Mouse (Mus musculus) embryonic facial prominence, embryonic 12.5 days (tissue): ENCODE measurements around the gene Nck2. TPM values are rescaled to one million over a fixed set of nuclear protein-coding genes. Genes with fewer than 3 reads are reported as not detected.

Experiments
- ATAC-seq: fragments of 200-750 bp; cut with Nextera tagmentation; 2 replicates; pipeline ENCODE4 v1.8.0; 2017; ENCODE audit not compliant: insufficient number of reproducible peaks, insufficient read depth, low FRiP score, low TSS enrichment
- H3K27ac ChIP-seq: fragments of 300-500 bp; sonication (generic); 2 replicates; pipeline ENCODE4 v1.5.1; 2016; ENCODE audit warnings: mild to moderate bottlenecking
- H3K27me3 ChIP-seq: fragments of 300-500 bp; sonication (generic); 2 replicates; pipeline ENCODE4 v1.6.1; 2016; ENCODE audit warnings: mild to moderate bottlenecking, moderate library complexity
- H3K36me3 ChIP-seq: fragments of 300-500 bp; sonication (generic); 2 replicates; pipeline ENCODE4 v1.6.1; 2016; ENCODE audit warnings: mild to moderate bottlenecking
- H3K4me1 ChIP-seq: fragments of 300-500 bp; sonication (generic); 2 replicates; pipeline ENCODE4 v1.6.1; 2016
- H3K4me2 ChIP-seq: fragments of 300-500 bp; sonication (generic); replicated peaks from 2 replicates; pipeline ENCODE4 v1.6.1; 2016; ENCODE audit warnings: mild to moderate bottlenecking, moderate library complexity
- H3K4me3 ChIP-seq: fragments of 300-500 bp; sonication (generic); 2 replicates; pipeline ENCODE4 v1.5.1; 2016; ENCODE audit warnings: mild to moderate bottlenecking
- H3K9ac ChIP-seq: fragments of 300-500 bp; sonication (generic); 2 replicates; pipeline ENCODE4 v1.6.1; 2016; ENCODE audit warnings: mild to moderate bottlenecking, moderate library complexity
- H3K9me3 ChIP-seq: fragments of 300-500 bp; sonication (generic); 2 replicates; pipeline ENCODE4 v1.6.1; 2016; ENCODE audit warnings: mild to moderate bottlenecking, moderate library complexity
- WGBS: fragments of 180-500 bp; shearing (Covaris S2); methylation state at CpG from one replicate; pipeline ENCODE4 v1.1.7; 2016; 5-methylcytosine and 5-hydroxymethylcytosine counted together
- polyA plus RNA-seq: library from polyadenylated mRNA; unstranded; fragments of >200 nt; fragmentation: Nextera tagmentation; extraction: Ambion mirVana; gene quantifications from 2 replicates; pipeline ENCODE4 v1.2.1, GENCODE M21; 2016

The Nck2 gene
- polyA plus RNA-seq, 1 experiment from 2014 or later, result 62.5 TPM

DNA sequence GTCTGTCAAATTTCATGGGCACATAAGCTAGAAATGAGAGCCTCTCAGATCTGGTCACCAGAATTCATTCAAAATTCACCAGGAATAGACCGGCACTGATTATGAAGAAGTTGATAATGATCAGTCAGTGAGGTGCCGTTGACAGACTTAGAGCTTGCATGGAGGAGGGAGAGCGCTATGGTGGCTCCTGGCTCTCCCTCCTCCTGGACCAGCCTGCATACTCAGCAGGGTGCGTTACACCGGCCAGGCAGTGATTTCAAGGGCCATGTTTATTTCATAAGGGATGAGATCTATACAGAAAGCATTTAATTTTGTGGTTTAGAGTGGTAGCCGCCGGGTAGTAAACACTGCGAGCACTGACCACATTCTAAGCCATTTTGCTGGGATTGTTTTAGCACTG, 67.3 kb downstream of the Nck2 start:
- peaks cover 7% of the 10 kb centered on the region; the same call in 1 of the 2 replicates for H3K4me1 ChIP-seq
- no peak for ATAC-seq
- H3K4me3 ChIP-seq, result no peak overlapping the region
- H3K27me3 ChIP-seq, result no peaks in the 10 kb centered on the region
- no peaks in the 10 kb centered on the region for H3K9me3 ChIP-seq
- H3K36me3 ChIP-seq, result peaks cover 36% of the 10 kb centered on the region
- WGBS, result 92% methylated on average over 8 of the region's 8 CpGs
- no peak overlapping the region for H3K27ac ChIP-seq
- H3K4me2 ChIP-seq, result no peak overlapping the region
- no peak overlapping the region for H3K9ac ChIP-seq

DNA sequence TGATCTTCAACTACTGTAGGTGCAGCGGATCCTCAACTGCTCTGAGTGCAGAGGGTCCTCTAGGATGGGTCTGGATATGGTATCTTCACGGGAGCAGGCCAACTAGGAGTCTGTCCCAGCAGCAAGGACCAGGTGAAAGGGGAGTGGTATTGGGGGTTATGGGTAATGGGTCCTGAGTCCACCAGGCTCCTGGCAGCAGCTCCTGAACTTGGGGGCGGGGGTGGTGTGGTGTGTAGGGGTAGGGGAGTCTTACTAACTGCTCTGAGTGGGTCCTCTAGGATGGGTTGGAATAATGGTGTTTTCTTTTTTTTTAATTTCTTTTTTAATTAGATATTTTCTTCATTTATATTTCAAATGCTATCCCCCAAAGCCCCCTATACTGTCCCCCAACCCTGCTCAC, 73.0 kb downstream of the Nck2 start:
- no peak overlapping the region for H3K9ac ChIP-seq
- no peak for ATAC-seq
- no peak overlapping the region for H3K27ac ChIP-seq
- no peaks in the 10 kb centered on the region for H3K27me3 ChIP-seq
- peaks cover 19% of the 10 kb centered on the region for H3K36me3 ChIP-seq
- no peak overlapping the region for H3K4me3 ChIP-seq
- 94% methylated on average over 3 of the region's 3 CpGs for WGBS
- H3K4me2 ChIP-seq, result no peak overlapping the region
- H3K9me3 ChIP-seq, result no peaks in the 10 kb centered on the region
- no peaks in the 10 kb centered on the region for H3K4me1 ChIP-seq

DNA sequence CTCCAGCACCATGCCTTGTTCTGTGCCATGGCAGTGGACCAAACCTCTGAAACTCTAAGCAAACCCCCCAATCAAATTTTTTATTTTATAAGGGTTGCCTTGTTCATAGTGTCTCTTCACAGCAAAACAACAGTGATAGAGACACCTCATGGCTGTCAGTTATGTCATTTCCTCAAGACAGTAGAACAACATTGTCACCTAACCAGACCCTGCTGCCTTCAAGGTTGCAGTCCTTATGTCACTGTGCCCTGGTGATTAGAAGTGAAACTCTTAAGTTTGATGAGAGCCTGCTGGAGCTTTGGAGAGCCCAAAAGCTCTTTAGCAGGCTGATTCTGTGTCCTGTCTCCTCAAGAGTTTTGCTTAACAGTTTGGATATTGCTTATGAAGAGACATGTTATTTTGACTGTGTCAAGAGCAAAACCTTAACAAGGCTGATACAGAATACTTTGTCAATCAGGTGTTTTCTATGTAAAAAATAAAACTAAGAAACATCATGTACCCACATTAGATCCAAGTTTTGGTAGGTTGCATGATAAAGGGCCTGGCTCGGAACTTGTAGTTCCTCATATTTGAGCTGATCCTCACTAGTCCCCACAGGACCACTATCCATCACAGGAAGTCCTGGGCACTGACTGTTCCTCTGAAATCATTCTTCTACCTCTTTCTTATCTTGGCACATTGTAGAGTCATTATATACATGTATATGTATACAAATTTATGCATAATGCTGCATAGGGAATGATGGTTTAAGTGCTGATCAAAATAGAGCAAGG, 76.0 kb downstream of the Nck2 start:
- 94% methylated on average over 1 of the region's 1 CpGs for WGBS
- Histone ChIP-seq H3K27ac (no peak overlapping the region), H3K4me3 (no peak overlapping the region), H3K4me1 (no peaks in the 10 kb centered on the region), H3K36me3 (0 out of 2 replicates have a peak, but pooled peaks cover 4% of the 10 kb centered on the region), H3K4me2 (no peak overlapping the region), H3K27me3 (no peaks in the 10 kb centered on the region), H3K9ac (no peak overlapping the region), H3K9me3 (no peaks in the 10 kb centered on the region)
- no peak for ATAC-seq

DNA sequence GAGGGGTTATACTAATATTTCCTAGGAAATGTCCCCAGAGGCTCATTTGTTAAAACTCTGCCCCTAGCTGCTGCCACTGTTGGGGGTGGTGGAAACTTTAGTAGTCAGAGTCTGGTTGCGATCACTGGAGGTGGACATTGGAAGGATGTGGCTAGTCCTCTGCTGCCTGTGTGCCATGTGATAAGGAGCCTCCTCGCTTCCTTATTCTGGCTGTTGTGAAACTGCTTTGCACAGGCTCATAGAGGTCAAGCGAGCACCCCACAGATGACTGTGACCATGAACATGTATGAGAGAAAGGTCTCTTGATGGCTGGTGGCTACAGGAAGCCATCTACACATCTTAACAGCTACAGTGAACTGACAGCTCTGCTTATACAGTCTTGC, 76.6 kb downstream of the Nck2 start:
- H3K4me1 ChIP-seq, result no peaks in the 10 kb centered on the region
- H3K9me3 ChIP-seq, result no peaks in the 10 kb centered on the region
- 0 out of 2 replicates have a peak, but pooled peaks cover 4% of the 10 kb centered on the region for H3K36me3 ChIP-seq
- H3K4me3 ChIP-seq, result no peak overlapping the region
- no peaks in the 10 kb centered on the region for H3K27me3 ChIP-seq
- no peak overlapping the region for H3K27ac ChIP-seq
- no peak for ATAC-seq
- H3K9ac ChIP-seq, result no peak overlapping the region
- no peak overlapping the region for H3K4me2 ChIP-seq
- WGBS, result 96% methylated on average over 3 of the region's 3 CpGs

DNA sequence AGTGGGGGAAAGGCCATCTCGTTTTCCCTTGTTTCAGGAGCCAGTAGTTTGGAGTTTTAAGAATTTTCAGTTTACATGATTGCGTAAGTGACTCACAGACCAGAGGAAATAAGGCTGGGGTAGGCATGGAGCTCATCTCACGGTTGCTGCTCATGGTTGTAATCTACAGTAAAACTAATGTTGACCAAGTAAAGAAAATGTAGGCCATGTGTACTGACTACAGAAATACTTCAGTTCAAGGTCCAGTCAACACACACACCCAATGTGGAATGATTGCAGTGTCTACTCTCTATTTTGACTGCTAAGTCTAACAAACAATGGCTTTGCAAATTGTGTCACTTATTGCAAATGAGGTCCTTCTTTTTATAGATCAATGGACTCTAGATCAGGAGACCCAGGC, 77.1 kb downstream of the Nck2 start:
- H3K9me3 ChIP-seq, result no peaks in the 10 kb centered on the region
- no peak overlapping the region for H3K4me3 ChIP-seq
- no peak for ATAC-seq
- H3K27ac ChIP-seq, result no peak overlapping the region
- WGBS, result 89% methylated on average over 3 of the region's 3 CpGs
- 0 out of 2 replicates have a peak, but pooled peaks cover 4% of the 10 kb centered on the region for H3K36me3 ChIP-seq
- H3K4me1 ChIP-seq, result no peaks in the 10 kb centered on the region
- no peaks in the 10 kb centered on the region for H3K27me3 ChIP-seq
- H3K4me2 ChIP-seq, result no peak overlapping the region
- no peak overlapping the region for H3K9ac ChIP-seq

DNA sequence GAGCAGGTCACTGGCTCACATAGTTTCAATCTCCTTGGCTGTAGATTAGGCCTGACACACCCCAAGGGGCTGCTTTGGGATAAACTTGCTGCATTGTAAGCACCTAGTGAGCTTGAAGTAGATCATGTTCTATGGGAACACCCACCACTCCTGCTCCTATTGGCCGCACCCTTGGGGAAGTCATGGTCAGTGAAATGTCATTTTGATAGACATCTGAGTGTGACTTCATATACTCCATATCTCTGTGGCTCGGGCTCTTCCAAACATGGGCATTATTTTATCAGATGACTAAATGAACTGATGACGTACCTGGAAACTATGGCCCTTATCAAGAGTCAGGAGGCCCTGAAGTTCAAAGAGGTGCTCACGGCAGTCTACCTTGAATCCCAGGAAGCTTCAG, 77.6 kb downstream of the Nck2 start:
- 0 out of 2 replicates have a peak, but pooled peaks cover 4% of the 10 kb centered on the region for H3K36me3 ChIP-seq
- no peaks in the 10 kb centered on the region for H3K4me1 ChIP-seq
- no peak for ATAC-seq
- no peak overlapping the region for H3K4me2 ChIP-seq
- WGBS, result 90% methylated on average over 4 of the region's 4 CpGs
- H3K9ac ChIP-seq, result no peak overlapping the region
- H3K9me3 ChIP-seq, result no peaks in the 10 kb centered on the region
- no peak overlapping the region for H3K4me3 ChIP-seq
- no peaks in the 10 kb centered on the region for H3K27me3 ChIP-seq
- H3K27ac ChIP-seq, result no peak overlapping the region

DNA sequence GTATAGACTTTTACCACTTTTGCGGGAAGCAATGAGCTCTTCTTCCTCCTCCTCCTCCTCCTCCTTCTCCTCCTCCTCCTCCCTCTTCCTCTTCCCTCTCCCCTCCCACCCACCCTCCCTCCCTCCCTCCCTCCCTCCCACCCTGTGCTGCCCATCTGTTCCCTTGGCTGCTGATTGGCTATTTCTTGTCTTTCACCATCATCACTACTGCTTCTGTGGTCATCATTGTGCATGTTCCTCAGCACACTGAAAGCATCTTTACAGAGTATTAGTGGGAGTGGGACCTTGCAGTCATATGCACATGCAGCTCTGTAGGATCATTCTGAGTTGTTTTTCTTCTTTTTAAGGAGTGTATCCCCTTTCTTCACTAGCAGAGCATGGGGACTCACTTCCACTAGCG, 78.6 kb downstream of the Nck2 start:
- no peak overlapping the region for H3K9ac ChIP-seq
- H3K27ac ChIP-seq, result no peak overlapping the region
- H3K4me2 ChIP-seq, result no peak overlapping the region
- WGBS, result 84% methylated on average over 2 of the region's 2 CpGs
- 0 out of 2 replicates have a peak, but pooled peaks cover 4% of the 10 kb centered on the region for H3K36me3 ChIP-seq
- no peak overlapping the region for H3K4me3 ChIP-seq
- H3K4me1 ChIP-seq, result no peaks in the 10 kb centered on the region
- H3K27me3 ChIP-seq, result no peaks in the 10 kb centered on the region
- ATAC-seq, result no peak
- H3K9me3 ChIP-seq, result no peaks in the 10 kb centered on the region

DNA sequence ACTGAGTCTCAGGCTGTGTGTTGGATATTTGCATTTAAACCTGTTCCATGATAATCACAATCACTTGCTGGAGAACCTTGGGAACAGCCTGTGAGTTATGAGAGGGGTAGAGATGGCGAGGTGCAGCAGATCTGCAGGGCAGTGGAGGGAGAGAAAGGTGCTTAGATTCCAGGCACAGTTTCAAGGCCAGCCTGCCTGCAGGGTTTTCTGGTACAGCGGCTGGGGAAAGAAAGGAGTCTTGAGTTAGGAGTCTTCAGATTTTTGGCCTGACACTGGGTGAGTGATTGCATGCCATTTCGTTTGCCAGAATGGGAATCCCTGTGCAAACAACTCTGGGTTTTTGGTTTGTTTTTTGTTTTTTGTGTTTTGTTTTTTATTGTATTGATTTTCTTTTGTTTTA, 80.0 kb downstream of the Nck2 start:
- Histone ChIP-seq H3K4me2 (no peak overlapping the region), H3K4me1 (no peaks in the 10 kb centered on the region), H3K27ac (no peak overlapping the region), H3K9me3 (no peaks in the 10 kb centered on the region), H3K36me3 (0 out of 2 replicates have a peak, but pooled peaks cover 4% of the 10 kb centered on the region), H3K9ac (no peak overlapping the region), H3K4me3 (no peak overlapping the region), H3K27me3 (no peaks in the 10 kb centered on the region)
- ATAC-seq, result no peak
- 82% methylated on average over 3 of the region's 3 CpGs for WGBS

DNA sequence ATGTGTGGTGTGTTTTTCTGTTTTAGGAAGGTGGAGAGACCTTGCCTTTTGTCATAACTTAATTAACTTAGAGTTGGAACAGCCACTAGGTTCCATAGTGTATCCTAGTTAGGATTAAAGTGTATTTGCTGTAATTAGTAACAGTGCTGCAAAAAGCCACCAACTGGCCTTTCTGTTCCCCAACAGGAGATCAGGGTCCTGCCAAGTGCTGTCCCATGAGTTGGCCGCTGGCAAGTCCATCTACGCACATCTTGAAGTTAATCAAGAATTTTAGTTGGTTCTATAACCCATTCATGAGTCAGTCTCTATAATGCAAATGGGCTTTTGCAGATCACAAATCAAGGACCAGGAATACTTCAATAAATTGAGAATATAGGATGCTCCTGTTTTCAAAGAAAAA, 83.9 kb downstream of the Nck2 start:
- Histone ChIP-seq H3K9me3 (no peaks in the 10 kb centered on the region), H3K27ac (no peak overlapping the region), H3K4me3 (no peak overlapping the region), H3K4me1 (peaks cover 7% of the 10 kb centered on the region; the same call in 1 of the 2 replicates), H3K36me3 (no peaks in the 10 kb centered on the region), H3K4me2 (no peak overlapping the region), H3K9ac (no peak overlapping the region), H3K27me3 (no peaks in the 10 kb centered on the region)
- WGBS, result 98% methylated on average over 2 of the region's 2 CpGs
- ATAC-seq, result no peak

DNA sequence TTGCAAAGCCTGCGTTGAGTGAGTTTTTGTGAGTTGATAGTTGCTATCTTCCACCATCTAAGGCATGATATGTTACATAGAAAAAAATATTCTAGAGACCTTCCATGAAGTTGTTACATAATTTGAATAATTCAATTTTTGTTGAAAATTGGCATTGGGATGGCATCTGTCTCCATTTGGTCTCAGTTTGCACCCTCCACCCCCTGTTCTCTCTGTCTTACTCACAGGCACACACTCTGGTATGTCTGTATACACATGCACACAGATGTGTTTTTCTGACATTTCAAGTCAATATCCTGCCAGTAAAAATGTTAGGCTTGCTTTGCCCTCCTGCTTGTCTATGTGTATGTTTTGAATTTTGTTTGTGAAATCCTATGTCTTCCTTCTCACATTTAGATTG, 84.7 kb downstream of the Nck2 start:
- ATAC-seq, result no peak
- no peak overlapping the region for H3K4me2 ChIP-seq

DNA sequence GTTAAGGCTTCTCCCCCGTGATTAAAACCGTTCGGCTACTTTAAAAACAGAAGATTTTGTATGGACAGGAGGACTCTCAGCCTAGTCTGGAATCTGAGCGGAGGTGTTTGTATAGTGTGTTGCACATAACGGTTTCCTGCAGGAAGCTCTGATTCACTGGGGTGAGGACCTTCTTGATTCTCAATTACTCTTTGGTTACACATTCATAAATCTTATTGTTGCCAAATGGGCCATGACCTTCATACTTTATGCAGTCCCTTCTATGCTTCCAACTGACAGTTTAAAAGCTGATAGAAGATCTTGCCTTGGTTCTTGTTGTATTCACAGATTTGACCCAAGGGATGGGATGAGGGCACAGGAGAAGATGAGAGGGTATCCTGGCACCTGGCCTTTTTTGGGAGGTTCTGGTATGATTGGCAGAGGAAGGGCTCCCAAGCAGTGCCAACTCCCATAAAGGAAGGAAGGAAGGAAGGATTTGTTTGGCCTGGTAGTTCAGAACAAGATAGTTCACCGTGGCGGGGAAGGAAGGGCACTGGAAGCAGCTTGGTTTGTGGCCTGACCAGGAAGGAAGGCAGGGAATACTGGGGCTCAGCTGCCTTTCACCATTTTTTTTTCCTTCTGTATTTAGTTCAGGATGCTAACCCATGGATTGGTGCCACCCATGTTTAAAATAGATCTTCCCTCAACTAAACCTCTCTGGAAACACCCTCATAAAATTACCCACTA, 86.1 kb downstream of the Nck2 start:
- no peak overlapping the region for H3K4me3 ChIP-seq
- H3K36me3 ChIP-seq, result peaks cover 13% of the 10 kb centered on the region; the same call in 1 of the 2 replicates
- no peaks in the 10 kb centered on the region for H3K27me3 ChIP-seq
- no peak overlapping the region for H3K4me2 ChIP-seq
- no peak for ATAC-seq
- WGBS, result 74% methylated on average over 7 of the region's 7 CpGs
- no peak overlapping the region for H3K9ac ChIP-seq
- no peak overlapping the region for H3K27ac ChIP-seq
- no peaks in the 10 kb centered on the region for H3K9me3 ChIP-seq
- H3K4me1 ChIP-seq, result peaks cover 7% of the 10 kb centered on the region; the same call in 1 of the 2 replicates

More for the DNA sequence above, 84.7 kb downstream of the Nck2 start:
- H3K4me3 ChIP-seq, result no peak overlapping the region
- H3K27me3 ChIP-seq, result no peaks in the 10 kb centered on the region
- WGBS, result 93% methylated on average over 1 of the region's 1 CpGs
- peaks cover 6% of the 10 kb centered on the region; the same call in 1 of the 2 replicates for H3K36me3 ChIP-seq
- H3K4me1 ChIP-seq, result peaks cover 7% of the 10 kb centered on the region; the same call in 1 of the 2 replicates
- H3K9me3 ChIP-seq, result no peaks in the 10 kb centered on the region
- H3K9ac ChIP-seq, result no peak overlapping the region
- no peak overlapping the region for H3K27ac ChIP-seq

DNA sequence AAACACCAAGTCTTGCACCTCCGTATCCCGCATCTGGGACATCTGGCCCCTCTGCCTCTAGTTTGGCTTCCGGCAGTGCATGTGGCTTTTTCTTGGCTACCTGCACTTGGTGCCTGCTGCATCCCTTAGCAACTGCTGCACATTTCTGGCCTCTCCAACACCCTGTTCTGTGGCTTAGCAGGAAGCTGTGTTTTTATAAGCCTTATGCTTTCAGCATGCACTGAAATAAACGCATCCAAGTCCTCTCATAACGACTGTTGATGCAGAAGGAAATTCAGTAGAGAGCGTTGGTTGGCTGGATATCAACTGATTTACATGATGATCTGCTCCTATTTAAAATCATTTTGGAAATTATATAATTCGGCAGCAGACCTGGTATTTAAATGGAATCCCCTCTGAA, 86.9 kb downstream of the Nck2 start:
- Histone ChIP-seq H3K27me3 (no peaks in the 10 kb centered on the region), H3K27ac (no peak overlapping the region), H3K9ac (no peak overlapping the region), H3K4me2 (no peak overlapping the region), H3K9me3 (no peaks in the 10 kb centered on the region), H3K36me3 (peaks cover 13% of the 10 kb centered on the region; the same call in 1 of the 2 replicates), H3K4me1 (peaks cover 7% of the 10 kb centered on the region; the same call in 1 of the 2 replicates), H3K4me3 (no peak overlapping the region)
- WGBS, result 83% methylated on average over 7 of the region's 7 CpGs
- no peak for ATAC-seq
